Mouse (Mus musculus) kidney, embryonic 14.5 days (tissue): Measurements from ENCODE around the gene Poln. TPM values are rescaled to one million over a fixed set of nuclear protein-coding genes. Genes with fewer than 3 reads are reported as not detected.
A peak's percentile ranks its signal among the peaks of the same experiment; 100 is the strongest.

Experiments
- ATAC-seq: fragments of 200-750 bp; cut with Nextera tagmentation; 2 replicates; pipeline ENCODE4 v1.8.0; 2017; ENCODE audit warnings: moderate number of reproducible peaks, mild to moderate bottlenecking, moderate TSS enrichment, moderate library complexity; ENCODE audit not compliant: low FRiP score, low TSS enrichment
- H3K27ac ChIP-seq: fragments of 300-500 bp; sonication (generic); 2 replicates; pipeline ENCODE4 v1.5.1; 2014; ENCODE audit warnings: low read depth, mild to moderate bottlenecking, low read length, moderate library complexity, mixed read lengths
- H3K27me3 ChIP-seq: fragments of 300-500 bp; sonication (generic); 2 replicates; pipeline ENCODE4 v1.6.1; 2014; ENCODE audit warnings: mild to moderate bottlenecking, low read length; ENCODE audit not compliant: control insufficient read depth, insufficient read depth
- H3K36me3 ChIP-seq: fragments of 300-500 bp; sonication (generic); 2 replicates; pipeline ENCODE4 v1.6.1; 2014; ENCODE audit warnings: low read length, mixed read lengths; ENCODE audit not compliant: control insufficient read depth, insufficient read depth
- H3K4me1 ChIP-seq: fragments of 300-500 bp; sonication (generic); 2 replicates; pipeline ENCODE4 v1.6.1; 2014; ENCODE audit warnings: low read length, mixed read lengths; ENCODE audit not compliant: control insufficient read depth, insufficient read depth
- H3K4me2 ChIP-seq: fragments of 300-500 bp; sonication (generic); replicated peaks from 2 replicates; pipeline ENCODE4 v1.6.1; 2014; ENCODE audit warnings: low read depth, mild to moderate bottlenecking, low read length
- H3K4me3 ChIP-seq: fragments of 300-500 bp; sonication (generic); 2 replicates; pipeline ENCODE4 v1.5.1; 2014; ENCODE audit warnings: mild to moderate bottlenecking, low read length
- H3K9ac ChIP-seq: fragments of 300-500 bp; sonication (generic); 2 replicates; pipeline ENCODE4 v1.6.1; 2014; ENCODE audit warnings: low read depth, mild to moderate bottlenecking, low read length, moderate library complexity
- H3K9me3 ChIP-seq: fragments of 300-500 bp; sonication (generic); 2 replicates; pipeline ENCODE4 v1.6.1; 2016; ENCODE audit warnings: low read length; ENCODE audit not compliant: control insufficient read depth
- WGBS: fragments of 180-500 bp; shearing (Covaris S2); extraction: QIAGEN DNeasy Blood & Tissue Kit; methylation state at CpG from one replicate; pipeline ENCODE4 v1.1.7; 2014; 5-methylcytosine and 5-hydroxymethylcytosine counted together
- polyA plus RNA-seq: library from polyadenylated mRNA; unstranded; fragments of >200 nt; fragmentation: Nextera tagmentation; extraction: Ambion mirVana; gene quantifications from 2 replicates; pipeline ENCODE4 v1.2.1, GENCODE M21; 2014

Gene Poln
- polyA plus RNA-seq, 1 experiment from 2014 or later = 0.61 TPM

- whole genome bisulfite sequencing = 88% methylated on average over 4 of the region's 4 CpGs
- H3K9me3 ChIP-seq = no peaks in the 10 kb centered on the region
- H3K4me2 ChIP-seq = no peak overlapping the region
- H3K27me3 ChIP-seq = no peaks in the 10 kb centered on the region
- H3K4me3 ChIP-seq = no peak overlapping the region
- no peaks in the 10 kb centered on the region for H3K36me3 ChIP-seq
- no peak overlapping the region for H3K9ac ChIP-seq
- ATAC-seq = no peak
- H3K4me1 ChIP-seq = no peaks in the 10 kb centered on the region
- H3K27ac ChIP-seq = no peak overlapping the region
Measured at GRCm38 (mm10) chr5:34006832-34007231, 162.4 kb downstream of the Poln start.

GRCm38 (mm10) chr5:34004618-34005017 is 164.6 kb downstream of the Poln start:
- Histone ChIP-seq H3K9ac (no peak overlapping the region), H3K27me3 (no peaks in the 10 kb centered on the region), H3K36me3 (no peaks in the 10 kb centered on the region), H3K4me1 (no peaks in the 10 kb centered on the region), H3K9me3 (no peaks in the 10 kb centered on the region), H3K4me3 (no peak overlapping the region), H3K4me2 (no peak overlapping the region), H3K27ac (no peak overlapping the region)
- WGBS = 82% methylated on average over 5 of the region's 5 CpGs
- no peak for ATAC-seq

GRCm38 (mm10) chr5:34002636-34003035 is 166.6 kb downstream of the Poln start:
- Histone ChIP-seq H3K9ac (no peak overlapping the region), H3K4me2 (no peak overlapping the region), H3K27me3 (peaks cover 19% of the 10 kb centered on the region), H3K4me3 (no peak overlapping the region), H3K9me3 (no peaks in the 10 kb centered on the region), H3K27ac (no peak overlapping the region), H3K36me3 (no peaks in the 10 kb centered on the region), H3K4me1 (peaks cover 4% of the 10 kb centered on the region)
- ATAC-seq = no peak
- WGBS = 84% methylated on average over 4 of the region's 4 CpGs

- H3K4me1 ChIP-seq = peaks cover 10% of the 10 kb centered on the region
- no peak overlapping the region for H3K4me2 ChIP-seq
- no peaks in the 10 kb centered on the region for H3K36me3 ChIP-seq
- WGBS = 100% methylated on average over 1 of the region's 1 CpGs
- no peak for ATAC-seq
- H3K9me3 ChIP-seq = no peaks in the 10 kb centered on the region
- H3K9ac ChIP-seq = no peak overlapping the region
- no peak overlapping the region for H3K4me3 ChIP-seq
- peaks cover 31% of the 10 kb centered on the region for H3K27me3 ChIP-seq
- H3K27ac ChIP-seq = no peak overlapping the region
Measured at GRCm38 (mm10) chr5:34001401-34001800, 167.8 kb downstream of the Poln start.

DNA sequence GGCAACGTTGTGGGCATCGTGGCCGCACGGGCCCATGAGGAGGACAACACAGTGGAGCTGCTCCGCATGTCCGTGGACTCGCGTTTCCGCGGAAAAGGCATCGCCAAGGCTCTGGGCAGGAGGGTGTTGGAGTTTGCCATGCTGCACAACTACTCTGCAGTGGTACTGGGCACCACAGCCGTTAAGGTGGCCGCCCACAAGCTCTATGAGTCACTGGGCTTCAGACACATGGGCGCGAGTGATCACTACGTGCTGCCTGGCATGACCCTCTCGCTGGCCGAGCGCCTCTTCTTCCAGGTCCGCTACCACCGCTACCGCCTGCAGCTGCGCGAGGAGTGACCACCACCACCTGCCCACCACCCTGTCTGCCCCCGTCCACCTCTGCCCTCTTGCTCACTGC is 168.4 kb downstream of the Poln start:
- Histone ChIP-seq H3K36me3 (no peaks in the 10 kb centered on the region), H3K4me1 (peaks cover 10% of the 10 kb centered on the region), H3K27ac (no peak overlapping the region), H3K9me3 (no peaks in the 10 kb centered on the region), H3K4me3 (no peak overlapping the region), H3K27me3 (peaks cover 37% of the 10 kb centered on the region), H3K4me2 (no peak overlapping the region), H3K9ac (no peak overlapping the region)
- ATAC-seq = no peak
- 97% methylated on average over 25 of the region's 25 CpGs for WGBS

- Histone ChIP-seq H3K27ac (no peak overlapping the region), H3K9ac (no peak overlapping the region), H3K4me1 (peaks cover 10% of the 10 kb centered on the region), H3K4me2 (no peak overlapping the region), H3K9me3 (no peaks in the 10 kb centered on the region), H3K4me3 (no peak overlapping the region), H3K36me3 (no peaks in the 10 kb centered on the region), H3K27me3 (peaks cover 48% of the 10 kb centered on the region)
- WGBS = 72% methylated on average over 6 of the region's 6 CpGs
- ATAC-seq = no peak
Measured at GRCm38 (mm10) chr5:33999466-34000090, 169.7 kb downstream of the Poln start.

- no peak overlapping the region; the same call in 1 of the 2 replicates for H3K9ac ChIP-seq
- peaks cover 54% of the 10 kb centered on the region for H3K27me3 ChIP-seq
- peaks cover 10% of the 10 kb centered on the region for H3K4me1 ChIP-seq
- no peak for ATAC-seq
- no peaks in the 10 kb centered on the region for H3K36me3 ChIP-seq
- WGBS = 90% methylated on average over 3 of the region's 3 CpGs
- H3K4me3 ChIP-seq = no peak overlapping the region
- no peak overlapping the region for H3K27ac ChIP-seq
- no peak overlapping the region for H3K4me2 ChIP-seq
- peaks cover 2% of the 10 kb centered on the region; the same call in 1 of the 2 replicates for H3K9me3 ChIP-seq
Measured at GRCm38 (mm10) chr5:33998505-33998877, 170.8 kb downstream of the Poln start.

DNA sequence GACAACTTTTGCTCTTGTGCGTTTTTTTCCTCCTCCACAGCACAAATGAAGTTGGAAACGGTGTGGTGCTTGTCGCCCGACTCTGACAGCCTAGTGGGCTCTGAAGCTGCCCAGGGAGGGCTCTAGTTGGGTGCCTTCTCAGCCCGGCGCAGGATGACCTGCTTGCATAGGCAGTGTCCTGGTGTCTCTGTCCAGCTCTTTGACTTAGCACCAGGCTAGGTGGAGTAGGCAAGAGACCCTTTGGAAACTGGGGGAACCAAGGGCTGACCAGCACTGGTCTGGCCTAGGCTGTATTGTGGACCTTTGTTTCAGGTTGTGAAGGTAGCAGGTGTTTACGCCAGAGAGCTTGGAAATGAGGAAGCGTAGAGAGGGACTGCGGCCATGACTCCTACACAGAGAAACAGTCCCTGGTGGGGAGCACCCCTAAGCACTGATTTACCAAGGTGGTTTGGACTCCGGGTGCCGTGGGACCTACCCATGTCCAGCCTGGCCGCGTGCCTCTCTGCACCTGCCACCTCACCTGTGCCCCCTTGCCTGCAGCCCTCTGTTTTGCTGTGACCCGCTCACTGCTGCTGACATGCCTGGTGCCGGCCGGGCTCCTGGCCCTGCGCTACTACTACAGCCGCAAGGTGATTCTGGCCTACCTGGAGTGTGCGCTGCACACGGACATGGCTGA is 171.3 kb downstream of the Poln start:
- H3K36me3 ChIP-seq = no peaks in the 10 kb centered on the region
- peaks cover 54% of the 10 kb centered on the region for H3K27me3 ChIP-seq
- no peak overlapping the region for H3K27ac ChIP-seq
- H3K4me2 ChIP-seq = peak overlapping the region; percentile 98
- H3K4me3 ChIP-seq = peak overlapping the region; percentile 62
- H3K9me3 ChIP-seq = peaks cover 2% of the 10 kb centered on the region; the same call in 1 of the 2 replicates
- ATAC-seq = no peak
- peaks cover 10% of the 10 kb centered on the region for H3K4me1 ChIP-seq
- WGBS = 75% methylated on average over 20 of the region's 20 CpGs
- H3K9ac ChIP-seq = peak overlapping the region; percentile 25

- H3K4me1 ChIP-seq = peaks cover 10% of the 10 kb centered on the region
- under 1% methylated on average over 72 of the region's 80 CpGs for WGBS
- no peaks in the 10 kb centered on the region for H3K36me3 ChIP-seq
- H3K27ac ChIP-seq = no peak overlapping the region
- peaks cover 54% of the 10 kb centered on the region for H3K27me3 ChIP-seq
- peak overlapping the region; percentile 62 for H3K4me3 ChIP-seq
- ATAC-seq = peak; percentile 54
- peak overlapping the region; percentile 98 for H3K4me2 ChIP-seq
- peak overlapping the region; percentile 25; the same call in 1 of the 2 replicates for H3K9ac ChIP-seq
- peaks cover 2% of the 10 kb centered on the region; the same call in 1 of the 2 replicates for H3K9me3 ChIP-seq
Measured at GRCm38 (mm10) chr5:33997051-33997741, 172.1 kb downstream of the Poln start.
